Mouse (Mus musculus): ENCODE measurements around the gene Efnb2. TPM values are rescaled to one million over a fixed set of nuclear protein-coding genes. Genes with fewer than 3 reads are reported as not detected.

The Efnb2 gene
- polyA plus RNA-seq, 1 experiment: 35.3 TPM

GRCm38 (mm10) chr8:8613844-8614243, 47.2 kb downstream of the Efnb2 start:
- DNase-seq (ENCODE audit: low read depth): no peak

- no peak for DNase-seq (ENCODE audit: low read depth)
Measured at GRCm38 (mm10) chr8:8611928-8612327, 49.1 kb downstream of the Efnb2 start.

GRCm38 (mm10) chr8:8609791-8610190, 51.3 kb downstream of the Efnb2 start:
- DNase-seq (ENCODE audit: low read depth): no peak

GRCm38 (mm10) chr8:8609141-8609540, 51.9 kb downstream of the Efnb2 start:
- no peak for DNase-seq (ENCODE audit: low read depth)

GRCm38 (mm10) chr8:8605621-8606020, 55.4 kb downstream of the Efnb2 start:
- no peak for DNase-seq (ENCODE audit: low read depth)

- DNase-seq (ENCODE audit: low read depth): no peak
Measured at GRCm38 (mm10) chr8:8603875-8604274, 57.2 kb downstream of the Efnb2 start.

GRCm38 (mm10) chr8:8602616-8603461, 58.2 kb downstream of the Efnb2 start:
- peak; percentile 40 for DNase-seq (ENCODE audit: low read depth)

- DNase-seq (ENCODE audit: low read depth): peak; percentile 40
Measured at GRCm38 (mm10) chr8:8599931-8600330, 61.1 kb downstream of the Efnb2 start.

GRCm38 (mm10) chr8:8597434-8597833, 63.6 kb downstream of the Efnb2 start:
- no peak for DNase-seq (ENCODE audit: low read depth)

GRCm38 (mm10) chr8:8595831-8596611, 65.0 kb downstream of the Efnb2 start:
- no peak for DNase-seq (ENCODE audit: low read depth)

- DNase-seq (ENCODE audit: low read depth): no peak
Measured at GRCm38 (mm10) chr8:8593812-8594211, 67.2 kb downstream of the Efnb2 start.

GRCm38 (mm10) chr8:8593371-8593770, 67.7 kb downstream of the Efnb2 start:
- DNase-seq (ENCODE audit: low read depth): no peak

- no peak for DNase-seq (ENCODE audit: low read depth)
Measured at GRCm38 (mm10) chr8:8592331-8592730, 68.7 kb downstream of the Efnb2 start.

- no peak for DNase-seq (ENCODE audit: low read depth)
Measured at GRCm38 (mm10) chr8:8583981-8584377, 77.1 kb downstream of the Efnb2 start.

- DNase-seq (ENCODE audit: low read depth): no peak
Measured at GRCm38 (mm10) chr8:8583290-8583980, 77.6 kb downstream of the Efnb2 start.

- no peak for DNase-seq (ENCODE audit: low read depth)
Measured at GRCm38 (mm10) chr8:8577770-8578303, 83.2 kb downstream of the Efnb2 start.

- DNase-seq (ENCODE audit: low read depth): no peak
Measured at GRCm38 (mm10) chr8:8576833-8577232, 84.2 kb downstream of the Efnb2 start.

- no peak for DNase-seq (ENCODE audit: low read depth)
Measured at GRCm38 (mm10) chr8:8576286-8576685, 84.8 kb downstream of the Efnb2 start.

GRCm38 (mm10) chr8:8574521-8575499, 86.2 kb downstream of the Efnb2 start:
- DNase-seq (ENCODE audit: low read depth): no peak

- DNase-seq (ENCODE audit: low read depth): no peak
Measured at GRCm38 (mm10) chr8:8572272-8572671, 88.8 kb downstream of the Efnb2 start.

Data from gonadal fat pad, adult 2 months (tissue).